Mouse (Mus musculus) ES-Bruce4 (cell line): Measurements from ENCODE around the gene Sgk1.

Experiments
- CTCF ChIP-seq: IDR thresholded peaks from one replicate; pipeline ENCODE4 v1.8.1; 2011; ENCODE audit warnings: low read depth, low read length
- EP300 ChIP-seq: IDR thresholded peaks from 2 replicates; pipeline ENCODE4 v1.6.1; 2011; ENCODE audit warnings: low read depth, low read length; ENCODE audit not compliant: insufficient read depth
- POLR2A ChIP-seq: IDR thresholded peaks from one replicate; pipeline ENCODE4 v1.8.1; 2011; ENCODE audit warnings: low read length; ENCODE audit not compliant: insufficient read depth

DNA sequence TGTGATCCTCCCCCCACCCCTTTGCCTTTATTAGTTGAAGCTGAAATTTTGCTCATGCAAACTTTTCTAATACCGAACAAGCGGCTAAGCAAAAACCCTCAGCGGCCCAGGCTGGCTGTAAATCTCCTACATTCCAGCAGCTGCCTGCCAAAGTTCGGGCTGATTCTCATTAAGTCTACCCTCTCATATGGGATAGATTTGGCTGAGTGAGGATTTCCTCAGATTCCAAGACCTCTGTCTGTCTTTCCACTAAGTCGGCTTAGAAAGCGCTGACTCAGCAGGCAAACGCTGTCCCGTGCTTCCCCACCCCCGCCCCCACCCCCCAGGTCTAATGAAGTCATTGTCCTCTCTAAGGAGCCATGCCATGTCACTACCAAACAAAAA, 55.2 kb downstream of the Sgk1 start:
- TF ChIP-seq CTCF: no peak
- TF ChIP-seq EP300: no peak
- no peak for TF ChIP-seq POLR2A
